Mouse (Mus musculus): ENCODE measurements around the gene Olfr457.

- TF ChIP-seq CTCF (IDR thresholded peaks at IDR 0.05; ENCODE audit: control insufficient read depth, insufficient read depth, insufficient read length) (no peak), FOSL1 (IDR thresholded peaks at IDR 0.05; ENCODE audit: insufficient read depth, low read length, poor library complexity, severe bottlenecking) (no peak), USF1 (IDR thresholded peaks at IDR 0.05; ENCODE audit: low read depth) (no peak), MAX (IDR thresholded peaks at IDR 0.05) (no peak), MYOD1 (IDR thresholded peaks at IDR 0.05; ENCODE audit: control insufficient read depth, insufficient read length, low read depth) (no peak), CEBPB (IDR thresholded peaks at IDR 0.05; ENCODE audit: low read depth) (no peak)
Measured at GRCm38 (mm10) chr6:42509311-42509710, 33.2 kb upstream of the Olfr457 start.
